Mouse (Mus musculus) cerebellum, adult 9-10 months (tissue): ENCODE measurements at regions not wholly inside any gene's neighbourhood (a gene's known extent, or its start where the extent isn't known, plus 50 kb on each side); places are given as distances from the start of the nearest gene placed in this dataset.
"Not testable (repeated sequence)": the region's sequence is repeated elsewhere in the genome, so short reads cannot be mapped to it uniquely, and the experiment has no call there.

Source experiments
- DNase-seq: peaks from one replicate; pipeline ENCODE4 v3.0.0; 2022

GRCm38 (mm10) chr11:27105920-27106319 lies 512.1 kb upstream of the Vrk2 start:
- no peak for DNase-seq

GRCm38 (mm10) chr11:27102906-27103305 lies 509.1 kb upstream of the Vrk2 start:
- no peak for DNase-seq

- DNase-seq, result no peak
These were observed 508.2 kb upstream of the Vrk2 start for GRCm38 (mm10) chr11:27102045-27102444.

GRCm38 (mm10) chr11:27096615-27097014 lies 502.8 kb upstream of the Vrk2 start:
- DNase-seq, result no peak

GRCm38 (mm10) chr11:27095460-27095859 lies 501.7 kb upstream of the Vrk2 start:
- not testable (repeated sequence) for DNase-seq

GRCm38 (mm10) chr11:27086516-27086915 lies 492.7 kb upstream of the Vrk2 start:
- no peak for DNase-seq

GRCm38 (mm10) chr11:27081188-27081587 lies 487.4 kb upstream of the Vrk2 start:
- no peak for DNase-seq

- no peak for DNase-seq
These were observed 476.6 kb upstream of the Vrk2 start for GRCm38 (mm10) chr11:27070381-27070780.

GRCm38 (mm10) chr11:27027243-27027852 lies 433.5 kb upstream of the Vrk2 start:
- no peak for DNase-seq

GRCm38 (mm10) chr11:27025500-27025899 lies 431.7 kb upstream of the Vrk2 start:
- no peak for DNase-seq

- peak; percentile 3 for DNase-seq
These were observed 402.7 kb upstream of the Vrk2 start for GRCm38 (mm10) chr11:26996292-26997099.

GRCm38 (mm10) chr11:26981216-26981615 lies 387.4 kb upstream of the Vrk2 start:
- no peak for DNase-seq

- DNase-seq, result no peak
These were observed 378.8 kb upstream of the Vrk2 start for GRCm38 (mm10) chr11:26972533-26973081.

- no peak for DNase-seq
These were observed 377.4 kb upstream of the Vrk2 start for GRCm38 (mm10) chr11:26971161-26971560.

GRCm38 (mm10) chr11:26967427-26967826 lies 373.6 kb upstream of the Vrk2 start:
- DNase-seq, result no peak

- no peak for DNase-seq
These were observed 369.3 kb upstream of the Vrk2 start for GRCm38 (mm10) chr11:26962928-26963667.

- DNase-seq, result no peak
These were observed 368.5 kb upstream of the Vrk2 start for GRCm38 (mm10) chr11:26962040-26962927.

- peak; percentile 64 for DNase-seq
These were observed 367.7 kb upstream of the Vrk2 start for GRCm38 (mm10) chr11:26961336-26961980.

GRCm38 (mm10) chr11:26956153-26956552 lies 362.4 kb upstream of the Vrk2 start:
- DNase-seq, result no peak

- DNase-seq, result no peak
These were observed 338.0 kb upstream of the Vrk2 start for GRCm38 (mm10) chr11:26931766-26932165.

GRCm38 (mm10) chr11:26907099-26907498 lies 313.3 kb upstream of the Vrk2 start:
- DNase-seq, result no peak

GRCm38 (mm10) chr11:26881635-26882034 lies 287.8 kb upstream of the Vrk2 start:
- DNase-seq, result no peak
